Mouse (Mus musculus) thymus, adult 2 months (tissue): Measurements from ENCODE around the gene Zdhhc5.

ENCODE experiments used
- CTCF ChIP-seq: fragments of 200-500 bp; IDR thresholded peaks from 2 replicates; pipeline ENCODE4 v1.5.1; 2012; ENCODE audit warnings: mild to moderate bottlenecking, control low read depth, low read length, moderate library complexity, borderline replicate concordance; ENCODE audit not compliant: control insufficient read depth, poor library complexity, insufficient read depth; ENCODE audit errors: extremely low read depth
- POLR2A ChIP-seq: fragments of 200-500 bp; IDR thresholded peaks from 2 replicates; pipeline ENCODE4 v1.6.1; 2012; ENCODE audit warnings: mild to moderate bottlenecking, low read length, control low read depth, moderate library complexity; ENCODE audit not compliant: control insufficient read depth, poor library complexity, insufficient read depth; ENCODE audit errors: extremely low read depth

- no peak for TF ChIP-seq CTCF
- no peak for TF ChIP-seq POLR2A
These were observed 47.3 kb upstream of the Zdhhc5 start for GRCm38 (mm10) chr2:84762295-84762694.
